Mouse (Mus musculus) kidney, adult 2 months (tissue): ENCODE measurements around the gene Bloc1s6.

ENCODE experiments used
- CTCF ChIP-seq: fragments of 200-500 bp; conservative IDR thresholded peaks from 2 replicates; pipeline ENCODE4 v1.5.1; 2011; ENCODE audit warnings: low read depth, mild to moderate bottlenecking, control low read depth, low read length, moderate library complexity, mixed read lengths; ENCODE audit not compliant: insufficient read depth, insufficient read length
- POLR2A ChIP-seq: fragments of 200-500 bp; IDR thresholded peaks from one replicate; pipeline ENCODE4 v1.6.1; 2011; ENCODE audit warnings: low read depth, low read length, control low read depth

DNA sequence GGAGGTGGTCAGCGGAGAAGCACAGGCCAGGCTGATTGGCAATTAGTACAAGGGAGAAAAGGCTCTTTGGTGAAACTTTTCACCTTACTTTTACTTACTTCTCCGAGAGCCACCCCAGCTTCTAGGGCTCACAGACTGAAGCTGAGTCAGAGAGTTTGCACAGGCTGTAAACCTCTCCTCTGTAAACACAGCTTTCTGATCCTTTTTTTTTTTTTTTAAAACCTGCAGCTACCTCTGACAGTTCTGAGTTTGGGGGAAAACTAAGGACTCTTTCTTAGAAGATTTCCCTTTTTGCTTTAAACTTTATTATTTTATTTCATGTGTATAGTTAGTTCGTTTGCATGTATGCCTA is 27.5 kb downstream of the Bloc1s6 start:
- TF ChIP-seq POLR2A (no peak), CTCF (no peak)
